Mouse (Mus musculus) neural tube, embryonic 13.5 days (tissue): ENCODE measurements around the gene Plcb1. TPM values are rescaled to one million over a fixed set of nuclear protein-coding genes. Genes with fewer than 3 reads are reported as not detected.

Source experiments
- polyA plus RNA-seq: library from polyadenylated mRNA; unstranded; fragments of >200 nt; fragmentation: Nextera tagmentation; extraction: Ambion mirVana; gene quantifications from 2 replicates; pipeline ENCODE4 v1.2.1, GENCODE M21; 2015

Gene Plcb1
- polyA plus RNA-seq, 1 experiment from 2014 or later: 56.5 TPM

Other genes with a start within 250 kb of the Plcb1 start
- not detected in 2 replicates for gene Hao1, start 231.7 kb upstream of the Plcb1 start, polyA plus RNA-seq
- gene Tmx4, start 141.9 kb upstream of the Plcb1 start, polyA plus RNA-seq: 65.2 and 75.7 TPM in 2 replicates